Mouse (Mus musculus): ENCODE results near the gene Stxbp2.
"Not testable (repeated sequence)": the region's sequence is repeated elsewhere in the genome, so short reads cannot be mapped to it uniquely, and the experiment has no call there.

Gene Stxbp2

DNA sequence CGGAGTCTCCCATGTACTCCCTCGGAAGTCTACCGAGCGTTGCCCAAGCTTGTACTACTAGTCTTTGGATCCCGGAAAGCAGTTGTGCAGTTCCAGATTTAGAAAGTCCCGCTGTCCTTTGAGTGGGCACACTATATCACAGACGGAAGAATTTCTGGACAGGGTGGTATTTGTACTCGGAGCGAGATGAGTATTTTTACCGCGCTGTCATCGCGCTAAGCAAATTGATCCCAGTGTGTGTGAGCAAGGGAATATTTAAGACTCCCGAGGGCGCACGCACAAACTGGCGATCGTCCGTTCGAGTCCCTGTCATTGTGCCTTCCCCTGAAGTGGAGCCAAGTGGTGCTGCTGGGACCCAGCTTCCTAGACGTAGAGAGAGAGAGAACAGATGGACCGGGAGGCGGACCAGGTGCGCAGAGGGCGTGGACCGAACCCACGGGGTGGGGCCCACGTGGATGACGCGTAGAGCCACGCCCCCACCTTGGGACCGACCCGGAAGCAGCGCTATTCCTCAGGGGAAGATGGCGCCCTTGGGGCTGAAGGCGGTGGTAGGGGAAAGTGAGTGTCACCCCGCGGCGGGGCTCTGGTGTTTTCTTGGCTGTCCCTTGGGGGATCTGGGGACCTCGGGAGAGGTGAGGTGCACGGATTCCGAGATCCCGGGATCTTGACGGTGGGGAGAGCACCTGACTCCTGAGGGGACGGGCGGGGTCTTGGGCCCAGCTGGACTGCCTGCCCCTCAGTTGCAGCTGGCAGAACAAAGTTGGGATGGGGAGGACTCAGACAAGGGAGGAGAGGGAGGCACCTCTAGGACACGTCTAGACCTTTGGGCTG, at the start of gene Stxbp2:
Gene Stxbp2 (plus strand): TSS at position 309 of the 831 bp plus-strand sequence.
- peak; percentile 83 for DNase-seq

DNA sequence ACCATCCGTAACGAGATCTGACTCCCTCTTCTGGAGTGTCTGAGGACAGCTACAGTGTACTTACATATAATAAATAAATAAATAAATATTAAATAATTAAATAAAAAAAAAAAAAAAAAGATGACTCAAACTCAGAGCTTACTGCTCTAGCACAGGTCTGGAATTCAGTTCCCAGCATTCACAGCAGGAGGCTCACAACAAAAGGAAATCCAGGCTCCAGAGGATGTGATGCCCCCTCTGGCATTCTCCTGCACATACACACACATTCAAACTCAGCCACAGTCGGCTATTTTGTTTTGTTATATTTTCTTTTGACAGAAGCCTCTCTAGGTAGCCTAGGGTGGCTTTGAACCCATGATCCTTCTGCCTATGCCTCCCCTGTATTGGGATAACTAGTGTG, 48.8 kb upstream of the Stxbp2 start:
- not testable (repeated sequence) for DNase-seq

DNA sequence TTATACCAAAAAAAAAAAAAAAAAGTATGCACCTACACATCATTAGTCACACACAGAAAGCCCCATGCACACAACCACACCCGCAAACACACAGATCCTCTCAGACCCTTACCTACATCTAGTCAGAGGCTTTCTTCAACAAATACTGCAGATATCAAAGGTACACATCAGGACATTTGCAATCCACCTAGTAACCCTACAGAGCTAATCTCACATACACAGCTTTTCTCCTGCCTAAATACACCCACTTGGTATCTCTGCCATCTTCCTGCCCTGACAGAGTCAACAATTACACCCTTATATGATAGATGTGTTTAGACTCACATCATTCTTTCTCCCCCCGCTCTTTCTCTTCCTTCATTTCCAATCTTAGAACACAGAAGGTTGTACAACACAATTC, 44.3 kb upstream of the Stxbp2 start:
- no peak for DNase-seq

DNA sequence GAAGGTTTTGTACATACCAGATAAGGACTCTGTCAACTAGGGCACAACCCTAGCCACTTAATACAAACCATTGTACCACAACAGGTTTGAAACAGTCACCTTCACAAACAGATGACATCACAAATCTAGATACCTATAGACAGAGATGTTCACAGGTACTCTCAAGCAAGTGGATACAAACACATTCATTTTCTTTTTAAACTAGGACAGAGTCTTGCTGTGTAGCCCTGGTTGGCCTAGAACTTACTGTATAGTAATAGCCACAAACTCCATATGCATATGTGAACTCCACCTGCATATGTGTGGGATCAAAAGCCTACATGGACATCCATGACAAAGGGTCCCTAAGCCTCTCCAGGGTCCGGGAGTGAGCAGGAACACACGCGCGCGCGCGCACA, 43.8 kb upstream of the Stxbp2 start, which contains the start of gene Camsap3:
Gene Camsap3 (plus strand): TSS at position 301 of the 398 bp plus-strand sequence.
- DNase-seq, result no peak

DNA sequence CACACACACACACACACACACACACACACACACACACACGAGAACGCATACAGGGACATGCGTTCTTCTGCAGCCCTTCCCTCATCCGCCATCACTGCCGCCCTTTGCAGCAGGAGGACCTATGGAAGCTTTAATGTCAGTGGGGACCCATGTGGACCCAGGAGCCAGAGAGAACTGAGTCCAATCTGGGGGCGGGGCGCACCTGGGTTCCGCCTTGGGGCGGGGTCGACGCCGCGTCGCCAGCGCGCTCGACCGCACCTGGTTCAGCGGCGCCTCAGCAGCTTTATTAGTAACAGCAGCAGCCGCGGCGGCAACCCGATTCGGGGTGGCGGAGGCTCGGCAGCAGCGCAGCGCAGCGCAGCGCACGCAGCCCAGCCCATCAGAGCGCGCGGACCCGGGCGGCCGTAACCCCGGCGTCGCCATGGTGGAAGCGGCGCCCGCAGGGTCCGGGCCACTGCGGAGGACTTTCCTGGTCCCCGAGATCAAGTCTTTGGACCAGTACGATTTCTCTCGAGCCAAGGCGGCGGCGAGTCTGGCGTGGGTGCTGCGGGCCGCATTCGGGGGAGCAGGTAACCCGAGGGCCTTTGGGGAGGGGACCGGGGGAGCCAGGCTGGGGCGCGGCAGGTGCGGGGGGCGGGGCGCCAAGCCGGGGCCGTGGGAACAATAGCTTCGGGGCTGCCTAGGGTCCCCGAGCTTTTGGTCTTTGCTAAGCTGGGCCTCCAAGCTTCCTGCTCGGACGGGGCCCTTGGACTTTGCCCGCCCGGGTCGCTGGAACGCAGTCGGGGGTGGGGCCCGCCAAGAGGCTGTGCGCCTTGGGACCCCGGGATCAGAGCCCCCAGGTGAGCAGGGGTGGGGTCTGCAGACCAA, 43.1 kb upstream of the Stxbp2 start:
- peak; percentile 78 for DNase-seq

DNA sequence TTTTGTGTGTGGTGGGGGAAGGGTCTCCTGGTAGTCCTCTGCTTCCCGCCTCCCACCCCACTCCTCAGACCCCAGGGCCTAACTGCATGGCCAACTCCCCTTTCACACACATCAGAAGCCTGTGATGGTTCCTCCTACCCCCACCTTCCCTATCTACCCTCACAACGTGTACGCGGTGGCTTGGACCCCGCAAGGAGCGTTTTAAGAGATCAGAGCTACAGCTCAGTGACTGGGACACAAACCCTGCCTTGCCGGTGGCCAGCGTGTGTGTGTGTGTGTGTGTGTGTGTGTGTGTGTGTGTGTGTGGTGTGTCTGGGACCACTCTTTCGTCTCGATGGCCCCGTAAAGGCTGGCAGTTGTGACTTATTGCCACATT, 42.5 kb upstream of the Stxbp2 start:
- DNase-seq, result no peak

DNA sequence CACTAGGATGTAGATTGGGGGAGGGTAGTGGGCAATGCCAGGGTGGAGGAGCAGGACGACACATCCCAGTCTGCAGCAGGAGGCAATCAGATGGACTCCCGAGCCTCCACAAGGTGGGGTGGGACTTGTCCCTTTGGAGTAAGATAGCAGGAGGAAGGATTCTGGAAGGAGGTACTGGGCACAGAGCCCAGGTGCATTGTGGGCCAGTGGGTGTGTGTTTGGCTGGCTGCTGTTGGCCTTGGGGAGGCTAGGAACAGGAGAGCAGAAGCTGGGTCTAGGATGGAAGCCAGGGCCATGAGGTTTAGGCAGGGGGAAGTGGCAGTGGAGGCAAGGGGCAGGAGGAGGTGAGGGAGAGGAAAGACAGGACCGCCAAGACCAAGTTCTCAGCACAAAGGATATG, 37.3 kb upstream of the Stxbp2 start:
- no peak for DNase-seq

DNA sequence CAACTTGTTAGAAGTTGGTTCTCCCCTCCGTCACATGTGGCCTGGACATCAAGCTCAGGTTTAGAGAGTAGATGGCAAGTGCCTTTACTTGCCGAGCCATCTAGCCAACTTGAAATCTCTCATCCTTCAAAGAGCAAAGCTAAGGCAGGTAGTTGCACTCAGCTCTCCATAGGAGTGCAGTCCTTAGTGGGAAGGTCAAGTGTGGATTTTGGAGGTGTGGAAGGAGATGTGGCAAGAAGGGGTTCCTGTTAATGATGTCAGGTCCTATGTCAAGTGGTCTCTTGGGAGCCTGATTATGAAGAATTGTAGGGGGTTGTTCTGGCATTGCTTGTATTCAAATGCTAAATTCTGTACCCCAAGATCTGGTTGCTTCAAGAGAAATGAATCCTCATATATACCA, 36.3 kb upstream of the Stxbp2 start:
- DNase-seq, result no peak

DNA sequence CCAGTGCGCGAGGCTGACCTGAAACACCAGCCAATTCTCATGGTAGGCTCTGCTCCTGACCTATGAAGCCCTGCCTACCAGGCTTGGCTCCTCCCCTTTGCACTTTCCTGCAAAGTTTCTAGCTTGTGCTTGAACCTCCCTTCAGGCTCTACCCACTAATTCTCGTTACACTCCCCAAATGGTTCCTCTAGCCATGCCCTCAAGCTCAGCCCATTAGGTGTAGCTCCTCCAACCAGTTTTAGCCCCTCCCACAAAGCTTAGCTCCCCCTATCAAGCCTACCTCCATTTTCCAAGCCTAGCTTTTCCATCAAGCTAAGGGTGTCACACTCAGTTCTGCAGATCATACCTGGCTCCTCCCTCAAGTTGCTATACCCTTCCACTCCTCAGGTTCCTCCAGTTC, 32.7 kb upstream of the Stxbp2 start:
- DNase-seq, result no peak

DNA sequence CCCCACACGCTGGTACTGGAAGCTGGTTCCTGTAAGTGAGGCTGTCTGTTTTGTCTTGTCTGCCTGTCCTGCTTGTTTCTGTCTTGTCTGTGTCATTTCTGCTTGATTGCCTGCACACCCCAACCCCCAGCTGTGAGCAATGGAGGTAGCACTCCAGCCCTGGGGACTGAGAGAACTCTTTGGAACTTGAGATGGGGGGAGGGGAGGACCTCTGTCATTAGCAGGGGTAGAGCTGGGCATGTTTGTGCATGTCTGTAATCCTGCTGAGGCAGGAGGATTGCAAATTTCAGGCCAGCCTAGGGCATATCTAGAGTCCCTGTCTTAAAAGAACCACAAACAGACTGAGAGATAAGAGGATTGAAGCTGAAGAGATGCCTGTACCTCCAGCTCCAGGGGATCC, 31.5 kb upstream of the Stxbp2 start:
- DNase-seq, result no peak

DNA sequence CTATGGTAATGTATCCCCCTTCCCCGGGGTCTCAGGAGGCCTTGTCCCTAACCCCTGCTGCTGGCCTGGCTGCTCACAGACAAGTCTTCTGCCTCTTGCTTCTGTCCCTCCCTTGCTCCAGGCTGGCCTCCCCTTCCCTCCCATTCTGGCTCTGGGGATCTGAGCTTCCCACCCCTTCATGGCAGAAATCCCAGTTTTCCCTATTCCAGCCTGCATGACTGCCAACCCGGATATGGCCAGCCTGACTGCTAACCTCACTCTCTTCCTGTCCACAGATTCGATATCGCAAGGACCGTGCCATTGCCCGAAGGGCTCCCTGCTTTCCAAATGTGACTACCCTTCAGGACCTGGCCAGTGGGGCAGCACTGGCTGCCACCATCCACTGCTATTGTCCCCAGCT, 30.4 kb upstream of the Stxbp2 start:
- DNase-seq, result no peak

DNA sequence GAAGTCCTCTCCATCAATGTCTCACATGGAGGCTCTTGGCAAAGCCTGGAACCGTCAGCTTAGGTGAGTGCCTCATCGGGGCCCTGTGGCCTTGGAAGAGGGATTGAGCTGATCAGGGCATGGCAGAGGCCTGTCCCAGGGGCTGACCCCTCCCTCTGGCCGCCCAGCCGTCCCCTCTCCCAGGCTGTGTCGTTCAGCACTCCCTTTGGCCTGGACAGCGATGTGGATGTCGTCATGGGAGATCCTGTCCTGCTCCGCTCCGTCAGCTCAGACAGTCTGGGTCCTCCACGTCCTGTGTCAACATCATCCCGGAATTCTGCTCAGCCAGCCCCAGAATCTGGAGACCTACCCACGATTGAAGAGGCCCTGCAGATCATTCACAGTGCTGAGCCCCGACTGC, 27.3 kb upstream of the Stxbp2 start:
- no peak for DNase-seq

DNA sequence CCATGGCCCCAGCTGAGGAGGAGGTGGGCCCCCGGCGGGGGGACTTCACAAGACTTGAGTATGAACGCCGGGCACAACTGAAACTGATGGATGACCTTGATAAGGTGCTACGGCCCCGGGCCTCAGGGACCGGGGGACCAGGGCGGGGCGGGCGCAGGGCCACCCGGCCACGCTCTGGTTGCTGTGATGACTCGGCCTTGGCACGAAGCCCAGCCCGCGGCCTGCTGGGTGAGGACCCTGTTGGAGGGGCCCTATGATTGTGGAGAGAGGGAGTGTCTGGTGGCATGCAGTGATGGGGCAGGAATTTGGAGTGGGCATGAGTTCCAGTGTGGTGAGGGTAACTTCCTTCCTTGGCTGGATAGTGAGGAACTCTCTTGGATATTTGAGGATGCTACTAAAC, 24.2 kb upstream of the Stxbp2 start:
- no peak for DNase-seq

DNA sequence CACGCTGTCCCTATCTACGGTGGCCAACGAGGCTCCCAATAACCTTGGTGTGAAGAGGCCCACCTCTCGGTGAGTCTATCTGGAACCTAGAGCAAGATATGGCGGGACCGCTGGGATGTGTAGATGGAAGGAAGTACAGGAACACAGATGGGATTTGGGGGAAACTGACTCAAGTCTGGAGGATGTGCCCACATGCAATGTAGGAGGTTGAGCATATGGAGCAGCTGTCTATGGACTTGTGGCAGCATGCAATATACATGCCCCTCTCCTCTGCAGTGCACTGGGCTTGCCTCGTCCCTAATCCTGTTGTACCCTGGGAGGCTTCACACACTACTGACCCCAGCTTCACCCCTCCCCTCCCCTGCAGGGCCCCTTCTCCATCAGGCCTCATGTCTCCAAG, 22.9 kb upstream of the Stxbp2 start:
- DNase-seq, result no peak

DNA sequence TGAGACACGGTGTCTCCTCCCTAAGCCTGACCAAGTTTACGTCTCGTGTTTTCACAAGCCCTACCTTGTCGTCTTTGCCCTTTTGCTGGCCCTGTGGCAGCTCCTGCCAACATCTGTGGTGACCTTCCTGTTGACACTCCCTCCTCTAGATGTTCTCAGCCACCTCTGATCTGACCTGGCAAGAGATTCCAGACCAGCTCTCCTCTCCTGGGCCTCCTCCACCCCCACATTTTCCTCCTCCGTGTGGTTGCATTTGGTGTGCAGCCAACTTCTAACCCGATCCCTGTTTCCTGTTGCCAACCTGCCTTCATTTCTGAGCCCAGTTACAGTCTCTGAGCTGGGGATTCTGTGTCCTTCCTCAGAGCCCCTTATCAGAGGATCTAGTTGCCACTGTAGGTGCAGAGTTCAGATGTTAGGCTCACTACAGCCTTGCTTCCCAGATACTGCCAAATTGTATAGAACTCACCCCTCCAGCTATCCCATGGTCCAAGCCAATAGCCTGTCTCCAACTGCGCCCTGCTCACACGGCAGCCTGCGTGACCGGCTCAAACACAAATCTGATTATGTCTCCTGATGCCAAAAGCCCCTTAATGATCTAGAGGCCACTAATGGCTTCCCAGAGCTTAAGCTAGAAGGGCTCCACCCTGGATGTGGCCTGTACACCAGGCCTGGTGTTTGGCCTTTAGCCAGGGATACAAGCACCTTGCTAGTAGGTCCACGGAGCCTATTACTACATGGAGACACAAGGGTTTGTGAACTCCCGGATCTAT, 21.5 kb upstream of the Stxbp2 start:
- no peak for DNase-seq

DNA sequence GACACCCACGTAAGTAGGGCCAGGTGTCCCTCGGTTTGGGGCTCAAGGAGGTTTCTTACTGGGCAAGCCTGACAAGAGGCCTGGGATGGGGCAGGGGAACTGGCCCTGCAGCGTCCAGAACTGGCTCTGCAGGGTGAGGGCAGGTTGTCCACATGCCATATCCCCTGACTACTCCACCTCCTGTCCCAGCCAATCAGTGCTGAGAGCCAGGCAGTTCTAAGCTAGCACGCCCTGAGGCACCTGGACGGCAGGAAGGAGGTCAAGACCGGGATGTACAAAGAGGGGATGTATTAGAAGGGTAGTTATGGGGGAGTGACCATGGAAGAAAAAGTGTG, 21.0 kb upstream of the Stxbp2 start:
- no peak for DNase-seq

DNA sequence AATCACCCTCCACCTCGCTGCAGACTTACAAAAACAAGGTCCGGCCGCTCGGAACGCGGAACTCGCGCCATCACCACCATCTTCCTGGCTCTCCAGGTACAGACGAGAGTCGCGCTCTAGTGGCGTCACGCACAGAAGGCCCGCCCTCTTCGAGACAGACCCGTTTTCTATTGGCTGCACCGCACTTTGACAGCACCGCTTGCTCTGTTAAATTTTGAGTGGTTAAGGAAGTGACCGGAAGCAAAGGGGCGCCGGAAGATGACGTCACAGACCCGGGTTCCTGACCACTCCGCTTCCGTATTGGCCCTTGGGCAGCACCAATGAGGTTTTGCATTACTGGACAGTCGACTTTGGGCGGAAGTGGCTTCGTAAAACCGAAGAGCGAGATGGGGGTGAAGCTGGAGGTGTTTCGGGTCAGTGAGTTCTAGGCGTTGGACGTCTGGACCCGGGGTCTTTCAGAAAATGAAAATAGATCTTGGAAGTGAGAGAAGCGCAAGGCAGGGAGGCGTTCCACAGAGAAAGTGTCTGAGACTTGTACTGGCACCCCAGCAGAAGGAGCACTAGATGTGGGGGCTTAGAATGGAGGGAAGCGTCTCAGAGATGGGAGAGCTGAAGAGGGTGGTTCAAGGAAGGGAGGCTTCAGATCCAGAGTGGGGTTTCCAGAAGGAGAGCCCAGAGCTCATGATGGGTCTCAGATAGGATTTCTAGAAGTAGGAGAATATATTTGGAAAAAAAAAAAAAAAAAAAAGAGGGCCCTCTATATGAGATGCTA, 9.4 kb upstream of the Stxbp2 start, which contains the start of the genes Xab2 and Pet100:
Gene Xab2 (minus strand): TSS at position 118 of the 772 bp plus-strand sequence.
Gene Pet100 (plus strand): TSS at position 350 of the 772 bp plus-strand sequence.
- peak; percentile 100 for DNase-seq

DNA sequence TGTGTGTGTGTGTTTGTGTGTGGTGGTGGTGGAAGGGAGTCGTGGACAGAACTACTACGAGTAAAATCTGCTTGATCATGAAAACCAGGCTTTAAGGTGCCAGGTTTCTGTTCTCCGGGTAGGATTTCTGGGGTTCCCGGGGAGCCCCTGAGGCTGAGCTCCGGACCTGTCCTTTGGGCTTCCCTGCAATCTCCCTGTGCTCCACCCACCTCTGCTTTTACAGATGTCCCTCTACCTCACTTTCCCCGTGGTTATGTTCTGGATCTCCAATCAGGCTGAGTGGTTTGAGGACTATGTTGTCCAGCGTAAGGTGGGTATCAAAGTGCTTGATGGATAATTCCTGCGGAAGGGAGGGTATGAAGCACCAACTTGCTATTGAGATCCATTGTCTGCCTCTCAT, 8.6 kb upstream of the Stxbp2 start:
- DNase-seq, result peak; percentile 55

DNA sequence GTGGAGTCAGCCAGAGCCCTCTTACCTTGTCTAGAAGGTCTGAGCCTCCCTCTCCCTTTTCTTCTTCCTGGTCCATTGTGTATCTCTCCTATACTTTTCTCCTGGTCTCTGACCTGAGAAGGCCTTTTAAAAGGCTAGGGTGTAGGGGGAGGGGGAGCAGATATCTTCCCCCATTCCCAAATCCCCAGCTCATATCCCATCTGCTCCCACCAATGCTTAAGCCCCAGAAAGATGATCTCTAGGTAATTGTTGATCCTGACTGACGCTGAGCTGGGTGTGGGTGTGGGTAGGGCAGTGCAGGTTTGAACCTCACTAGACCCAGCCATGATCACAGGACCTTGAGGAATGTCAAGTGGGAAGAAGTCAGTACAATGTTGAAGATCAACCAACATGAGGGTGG, 5.3 kb upstream of the Stxbp2 start, which contains the start of gene Pcp2:
Gene Pcp2 (minus strand): TSS at position 101 of the 400 bp plus-strand sequence.
- no peak for DNase-seq

DNA sequence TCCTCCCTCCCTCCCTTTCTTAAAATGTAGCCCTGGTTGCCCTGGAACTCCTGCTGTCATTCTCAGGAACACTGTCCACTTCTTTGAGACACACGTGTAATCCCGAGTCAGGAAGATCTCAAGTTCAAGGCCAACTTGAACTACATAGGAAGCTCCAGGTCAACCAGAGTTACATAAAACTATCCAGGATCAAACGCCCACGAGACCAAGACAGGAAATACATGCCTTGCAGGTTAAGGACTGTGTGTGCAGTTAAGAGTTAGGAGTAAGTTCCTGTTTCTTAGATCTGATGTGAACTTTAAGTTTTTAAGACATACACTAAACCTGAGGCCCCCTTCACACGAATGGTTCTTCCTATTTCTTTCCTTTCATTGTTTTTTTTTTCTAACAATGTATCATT, 3.8 kb upstream of the Stxbp2 start:
- no peak for DNase-seq

DNA sequence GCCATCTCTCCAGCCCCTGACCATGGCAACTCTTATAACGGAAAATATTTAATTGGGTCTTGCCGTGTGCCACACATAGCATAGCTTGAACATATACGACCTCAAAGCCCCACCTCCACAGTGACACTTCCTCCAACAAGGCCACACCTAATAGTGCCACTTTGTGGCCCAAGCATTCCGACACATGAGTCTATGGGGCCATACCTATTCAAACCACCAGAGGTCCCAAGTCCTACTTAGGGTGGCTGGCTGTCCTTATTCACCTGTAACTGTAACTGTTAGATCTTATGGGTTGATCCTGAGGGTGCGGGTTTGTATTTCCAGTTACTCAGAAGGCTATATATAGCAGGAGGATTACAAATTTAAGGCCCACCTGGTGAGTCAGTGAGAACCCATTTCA, 2.7 kb upstream of the Stxbp2 start:
- DNase-seq, result no peak

DNA sequence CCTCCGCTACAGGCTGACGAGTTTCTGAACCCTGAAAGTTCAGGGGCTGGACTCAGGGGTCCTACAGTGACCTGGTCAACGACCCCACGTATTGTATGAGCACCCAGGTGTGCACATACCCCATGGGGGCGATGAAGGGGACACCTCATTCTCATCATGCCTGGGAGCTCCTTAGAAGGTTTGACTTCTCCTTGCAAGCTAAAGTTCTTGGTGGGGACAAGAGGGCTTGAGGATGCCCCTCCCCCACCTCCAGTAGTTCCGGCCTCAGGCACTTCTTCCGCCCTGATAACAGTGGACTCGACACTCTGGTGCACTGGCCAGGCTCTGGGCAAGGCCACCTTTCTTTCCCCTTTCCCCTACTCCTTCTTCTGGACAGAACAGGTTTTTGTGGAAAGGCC, 722 bp downstream of the Stxbp2 start:
- DNase-seq, result no peak

Measured in cerebellum, adult 9-10 months (tissue).